Mouse (Mus musculus): ENCODE measurements at regions not wholly inside any gene's neighbourhood (a gene's known extent, or its start where the extent isn't known, plus 50 kb on each side); places are given as distances from the start of the nearest gene placed in this dataset.
"Not testable (repeated sequence)": the region's sequence is repeated elsewhere in the genome, so short reads cannot be mapped to it uniquely, and the experiment has no call there.

GRCm38 (mm10) chr6:37779893-37780292 is 90.7 kb upstream of the Trim24 start:
- TF ChIP-seq CTCF (IDR thresholded peaks at IDR 0.05; ENCODE audit: low read depth, low read length) (no peak), POLR2A (IDR thresholded peaks at IDR 0.05; ENCODE audit: insufficient read depth, low read length) (no peak), EP300 (IDR thresholded peaks at IDR 0.05; ENCODE audit: insufficient read depth, low read depth, low read length) (no peak)
- H3K27me3 ChIP-seq (ENCODE audit: control insufficient read depth, insufficient read depth, low read length, poor library complexity, severe bottlenecking), result no peaks in the 10 kb centered on the region
- H3K4me3 ChIP-seq (ENCODE audit: low read depth, low read length), result no peak overlapping the region
- H3K27ac ChIP-seq (ENCODE audit: insufficient read depth, low read length), result no peak overlapping the region
- H3K9me3 ChIP-seq (replicated peaks; ENCODE audit: control insufficient read depth, insufficient read depth, low read length, poor library complexity, severe bottlenecking), result peaks cover 37% of the 10 kb centered on the region
- no peak overlapping the region for H3K9ac ChIP-seq (ENCODE audit: low read depth, poor library complexity, severe bottlenecking)
- no peaks in the 10 kb centered on the region; the same call in 1 of the 2 replicates for H3K36me3 ChIP-seq (ENCODE audit: control insufficient read depth, insufficient read depth, low read length, poor library complexity, severe bottlenecking)
- no peaks in the 10 kb centered on the region for H3K4me1 ChIP-seq (ENCODE audit: control insufficient read depth, insufficient read depth, low read length)

DNA sequence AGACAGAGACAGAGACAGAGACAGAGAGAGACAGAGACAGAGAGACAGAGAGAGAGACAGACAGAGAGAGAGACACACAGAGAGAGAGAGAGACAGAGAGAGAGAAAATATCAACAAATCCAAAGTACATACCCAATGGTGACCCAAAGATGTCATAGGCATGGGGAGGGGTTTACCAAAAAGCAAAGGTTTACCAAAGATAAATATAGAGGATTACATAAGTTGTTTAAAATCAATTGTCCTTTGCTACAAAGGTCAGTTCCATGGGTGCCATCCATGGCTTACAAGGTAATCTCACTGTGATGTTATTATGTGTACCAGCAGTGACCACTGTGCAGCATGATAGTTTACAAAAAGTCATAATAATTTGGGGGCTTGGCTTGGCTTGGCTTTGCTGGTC is 88.7 kb upstream of the Trim24 start:
- TF ChIP-seq EP300 (IDR thresholded peaks at IDR 0.05; ENCODE audit: insufficient read depth, low read depth, low read length) (no peak), POLR2A (IDR thresholded peaks at IDR 0.05; ENCODE audit: insufficient read depth, low read length) (no peak), CTCF (IDR thresholded peaks at IDR 0.05; ENCODE audit: low read depth, low read length) (no peak)
- Histone ChIP-seq H3K9ac (ENCODE audit: low read depth, poor library complexity, severe bottlenecking) (no peak overlapping the region), H3K36me3 (ENCODE audit: control insufficient read depth, insufficient read depth, low read length, poor library complexity, severe bottlenecking) (no peaks in the 10 kb centered on the region; the same call in 1 of the 2 replicates), H3K4me1 (ENCODE audit: control insufficient read depth, insufficient read depth, low read length) (no peaks in the 10 kb centered on the region), H3K27me3 (ENCODE audit: control insufficient read depth, insufficient read depth, low read length, poor library complexity, severe bottlenecking) (no peaks in the 10 kb centered on the region), H3K27ac (ENCODE audit: insufficient read depth, low read length) (no peak overlapping the region), H3K4me3 (ENCODE audit: low read depth, low read length) (no peak overlapping the region), H3K9me3 (replicated peaks; ENCODE audit: control insufficient read depth, insufficient read depth, low read length, poor library complexity, severe bottlenecking) (peaks cover 30% of the 10 kb centered on the region)

DNA sequence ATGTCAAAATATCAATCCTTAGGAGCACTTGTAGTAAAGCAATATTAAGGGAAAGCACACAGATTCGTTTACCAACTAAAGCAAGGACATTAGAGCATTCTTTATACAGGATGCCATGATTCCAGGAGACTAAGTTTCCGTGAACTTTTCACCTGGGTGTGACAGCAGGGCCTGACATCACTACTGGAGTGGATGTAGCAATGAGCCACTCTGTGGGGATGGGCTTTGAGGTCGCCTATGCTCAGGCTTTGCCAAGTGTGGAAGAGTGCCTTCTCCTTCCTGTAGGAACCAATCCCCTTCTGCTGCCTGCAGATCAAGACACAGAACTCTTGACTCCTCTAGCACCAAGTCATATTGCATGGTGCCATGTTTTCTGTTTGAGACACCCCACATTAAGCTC is 85.3 kb upstream of the Trim24 start:
- not testable (repeated sequence) for H3K4me1 ChIP-seq (ENCODE audit: control insufficient read depth, insufficient read depth, low read length); H3K4me3 ChIP-seq (ENCODE audit: low read depth, low read length); H3K36me3 ChIP-seq (ENCODE audit: control insufficient read depth, insufficient read depth, low read length, poor library complexity, severe bottlenecking); H3K27me3 ChIP-seq (ENCODE audit: control insufficient read depth, insufficient read depth, low read length, poor library complexity, severe bottlenecking); H3K27ac ChIP-seq (ENCODE audit: insufficient read depth, low read length); H3K9ac ChIP-seq (ENCODE audit: low read depth, poor library complexity, severe bottlenecking)
- peaks cover 28% of the 10 kb centered on the region for H3K9me3 ChIP-seq (replicated peaks; ENCODE audit: control insufficient read depth, insufficient read depth, low read length, poor library complexity, severe bottlenecking)

DNA sequence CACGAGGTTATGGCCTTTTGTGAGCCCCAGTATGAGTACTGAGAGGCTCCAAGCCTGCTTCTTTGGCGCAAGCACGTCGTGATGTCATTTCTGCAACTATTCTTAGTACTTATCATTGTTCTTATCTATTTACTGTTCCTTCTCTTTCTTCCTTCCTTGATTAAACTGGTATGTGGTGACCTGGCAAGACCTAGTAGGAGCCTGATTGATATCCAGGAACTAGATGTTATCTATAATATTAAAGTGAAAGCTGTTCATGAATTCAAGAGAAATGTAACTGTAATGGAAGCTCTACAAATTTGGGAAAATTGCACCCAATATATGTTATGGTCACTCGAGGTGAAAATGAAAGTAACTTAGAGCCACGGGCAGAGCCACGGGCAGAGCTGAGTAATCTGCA is 84.9 kb upstream of the Trim24 start:
- no peak overlapping the region for H3K27ac ChIP-seq (ENCODE audit: insufficient read depth, low read length)
- no peak overlapping the region for H3K4me3 ChIP-seq (ENCODE audit: low read depth, low read length)
- no peaks in the 10 kb centered on the region for H3K27me3 ChIP-seq (ENCODE audit: control insufficient read depth, insufficient read depth, low read length, poor library complexity, severe bottlenecking)
- H3K36me3 ChIP-seq (ENCODE audit: control insufficient read depth, insufficient read depth, low read length, poor library complexity, severe bottlenecking), result no peaks in the 10 kb centered on the region; the same call in 1 of the 2 replicates
- no peak overlapping the region for H3K9ac ChIP-seq (ENCODE audit: low read depth, poor library complexity, severe bottlenecking)
- TF ChIP-seq CTCF (IDR thresholded peaks at IDR 0.05; ENCODE audit: low read depth, low read length) (no peak), POLR2A (IDR thresholded peaks at IDR 0.05; ENCODE audit: insufficient read depth, low read length) (no peak), EP300 (IDR thresholded peaks at IDR 0.05; ENCODE audit: insufficient read depth, low read depth, low read length) (no peak)
- H3K9me3 ChIP-seq (replicated peaks; ENCODE audit: control insufficient read depth, insufficient read depth, low read length, poor library complexity, severe bottlenecking), result peaks cover 28% of the 10 kb centered on the region
- peaks cover 2% of the 10 kb centered on the region for H3K4me1 ChIP-seq (ENCODE audit: control insufficient read depth, insufficient read depth, low read length)

- not testable (repeated sequence) for H3K27me3 ChIP-seq (ENCODE audit: control insufficient read depth, insufficient read depth, low read length, poor library complexity, severe bottlenecking); H3K4me3 ChIP-seq (ENCODE audit: low read depth, low read length); H3K9ac ChIP-seq (ENCODE audit: low read depth, poor library complexity, severe bottlenecking); H3K4me1 ChIP-seq (ENCODE audit: control insufficient read depth, insufficient read depth, low read length); H3K36me3 ChIP-seq (ENCODE audit: control insufficient read depth, insufficient read depth, low read length, poor library complexity, severe bottlenecking)
- Histone ChIP-seq H3K9me3 (replicated peaks; ENCODE audit: control insufficient read depth, insufficient read depth, low read length, poor library complexity, severe bottlenecking) (peaks cover 24% of the 10 kb centered on the region), H3K27ac (ENCODE audit: insufficient read depth, low read length) (peak overlapping the region; percentile 32; the same call in 1 of the 2 replicates)
These were observed 82.8 kb upstream of the Trim24 start for GRCm38 (mm10) chr6:37787858-37788257.

DNA sequence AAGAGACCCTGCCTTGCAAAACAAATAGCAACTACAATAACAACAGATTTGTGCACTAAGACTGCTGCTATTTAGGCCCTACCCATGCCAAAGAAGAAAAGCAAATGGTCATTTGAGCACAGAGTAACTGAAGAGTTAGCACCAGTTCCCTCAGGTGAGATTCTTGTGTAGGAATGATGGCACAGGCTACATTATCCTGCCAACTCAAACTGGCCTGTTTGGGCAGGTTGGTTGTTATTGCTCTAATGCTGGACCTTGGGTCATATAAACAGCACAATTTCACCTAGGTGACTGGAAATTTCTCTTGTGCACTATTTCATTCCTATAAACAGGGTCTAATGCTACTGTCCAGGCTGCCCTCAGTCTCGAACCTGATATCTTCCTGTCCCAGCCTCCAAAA is 79.7 kb upstream of the Trim24 start:
- no peak for TF ChIP-seq CTCF (IDR thresholded peaks at IDR 0.05; ENCODE audit: low read depth, low read length)
- no peak for TF ChIP-seq POLR2A (IDR thresholded peaks at IDR 0.05; ENCODE audit: insufficient read depth, low read length)
- TF ChIP-seq EP300 (IDR thresholded peaks at IDR 0.05; ENCODE audit: insufficient read depth, low read depth, low read length), result no peak
- Histone ChIP-seq H3K27me3 (ENCODE audit: control insufficient read depth, insufficient read depth, low read length, poor library complexity, severe bottlenecking) (no peaks in the 10 kb centered on the region), H3K4me3 (ENCODE audit: low read depth, low read length) (no peak overlapping the region), H3K4me1 (ENCODE audit: control insufficient read depth, insufficient read depth, low read length) (peaks cover 2% of the 10 kb centered on the region), H3K9me3 (replicated peaks; ENCODE audit: control insufficient read depth, insufficient read depth, low read length, poor library complexity, severe bottlenecking) (peaks cover 10% of the 10 kb centered on the region; the same call in 1 of the 2 replicates), H3K27ac (ENCODE audit: insufficient read depth, low read length) (no peak overlapping the region), H3K9ac (ENCODE audit: low read depth, poor library complexity, severe bottlenecking) (no peak overlapping the region), H3K36me3 (ENCODE audit: control insufficient read depth, insufficient read depth, low read length, poor library complexity, severe bottlenecking) (no peaks in the 10 kb centered on the region)
